Mouse (Mus musculus) bone marrow, adult 2 months (tissue): ENCODE measurements around the gene Sqstm1. TPM values are rescaled to one million over a fixed set of nuclear protein-coding genes. Genes with fewer than 3 reads are reported as not detected.

Source experiments
- H3K27ac ChIP-seq: fragments of 200-500 bp; 2 replicates; pipeline ENCODE4 v1.5.1; 2012; ENCODE audit warnings: low read depth, mild to moderate bottlenecking, control low read depth, inconsistent platforms, low read length; ENCODE audit not compliant: control insufficient read depth, poor library complexity, insufficient read depth
- H3K4me1 ChIP-seq: fragments of 200-500 bp; 2 replicates; pipeline ENCODE4 v1.6.1; 2011; ENCODE audit warnings: low read length; ENCODE audit not compliant: control insufficient read depth, insufficient read depth
- H3K4me3 ChIP-seq: fragments of 200-500 bp; replicated peaks from 2 replicates; pipeline ENCODE3; 2011; ENCODE audit warnings: mild to moderate bottlenecking, low read depth, low read length, control low read depth; ENCODE audit not compliant: control insufficient read depth
- CTCF ChIP-seq: fragments of 200-500 bp; IDR thresholded peaks from 2 replicates; pipeline ENCODE4 v1.5.1; 2011; ENCODE audit warnings: low read length, control low read depth; ENCODE audit not compliant: control insufficient read depth, insufficient read depth
- POLR2A ChIP-seq: fragments of 200-500 bp; IDR thresholded peaks from 2 replicates; pipeline ENCODE4 v1.6.1; 2011; ENCODE audit warnings: low read depth, mild to moderate bottlenecking, control low read depth, low read length, borderline replicate concordance; ENCODE audit not compliant: control insufficient read depth
- WGBS: fragments of 180-500 bp; shearing (Covaris S2); methylation state at CpG from one replicate; pipeline ENCODE4 v1.1.7; 2018; 5-methylcytosine and 5-hydroxymethylcytosine counted together
- polyA plus RNA-seq: library from polyadenylated mRNA; stranded (reverse); fragments of >200 nt; gene quantifications from 2 replicates; pipeline ENCODE4 v1.2.4, GENCODE M21; 2011; ENCODE audit warnings: low replicate concordance; ENCODE audit not compliant: missing spikeins, insufficient read depth, insufficient read length

Gene Sqstm1
- polyA plus RNA-seq, 1 experiment, result 172 TPM

DNA sequence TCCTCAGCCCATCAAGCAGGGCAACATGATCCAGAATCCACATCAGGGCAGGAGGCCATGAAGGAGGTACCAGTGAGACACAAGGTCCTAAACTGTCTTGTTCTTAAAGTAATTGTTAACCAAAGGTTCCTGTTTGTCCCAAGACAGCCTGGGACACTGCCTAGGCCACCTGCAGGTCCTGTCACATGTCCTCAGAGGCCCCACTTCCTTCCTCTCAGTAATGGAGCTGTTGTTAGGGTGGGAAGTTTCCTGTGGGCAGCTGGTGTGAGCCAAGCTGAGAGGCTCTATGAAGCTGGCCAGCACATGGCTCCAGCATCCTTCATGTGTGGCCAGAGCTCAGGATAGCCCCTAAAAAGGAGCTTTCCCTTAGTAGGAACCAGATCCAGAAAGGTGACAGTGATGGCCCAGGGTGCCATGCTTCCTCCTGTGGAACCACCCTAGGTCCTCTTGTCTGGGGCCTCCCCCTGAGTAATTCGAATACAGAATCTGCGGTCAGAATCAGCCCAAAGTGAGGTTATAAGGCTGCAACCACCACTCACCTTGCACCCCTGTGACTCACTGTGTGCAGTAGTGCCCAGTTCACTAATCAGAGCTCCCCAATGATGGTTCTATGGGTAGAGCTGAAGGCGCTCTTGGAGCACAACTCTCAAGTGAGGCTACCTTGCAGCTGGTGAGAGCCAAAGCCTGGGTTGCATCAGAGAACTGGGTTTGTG, 48.1 kb downstream of the Sqstm1 start:
- Histone ChIP-seq H3K4me1 (peaks cover 8% of the 10 kb centered on the region), H3K27ac (peak overlapping the region; percentile 7), H3K4me3 (no peak overlapping the region)
- no peak for TF ChIP-seq CTCF
- no peak for TF ChIP-seq POLR2A
- 82% methylated on average over 3 of the region's 3 CpGs for WGBS

GRCm38 (mm10) chr11:50161578-50162304, 48.9 kb downstream of the Sqstm1 start:
- 62% methylated on average over 10 of the region's 10 CpGs for WGBS
- TF ChIP-seq POLR2A (peak; percentile 33; the same call in 1 of the 2 replicates), CTCF (peak; percentile 98)
- Histone ChIP-seq H3K27ac (peak overlapping the region; percentile 7), H3K4me1 (peaks cover 8% of the 10 kb centered on the region), H3K4me3 (no peak overlapping the region)

DNA sequence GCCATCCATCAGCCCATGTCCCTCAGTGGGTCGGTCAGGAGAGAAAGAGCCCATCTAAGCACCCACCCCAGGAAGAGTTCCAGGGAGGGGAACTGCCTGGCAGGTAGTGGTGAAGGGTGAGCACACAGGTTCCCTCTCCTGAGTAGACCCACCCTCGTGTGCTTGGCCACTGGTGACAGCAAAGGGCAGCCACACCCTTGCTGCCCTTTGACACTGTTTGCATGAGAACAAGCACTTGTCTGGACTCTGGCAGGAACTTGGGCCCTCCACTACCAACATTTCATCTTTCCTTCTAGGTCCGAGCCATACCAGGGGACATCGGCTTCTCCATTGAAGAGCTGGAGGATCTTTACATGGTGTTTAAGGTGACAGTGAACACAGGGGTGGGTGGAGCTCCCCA, 51.3 kb downstream of the Sqstm1 start:
- Histone ChIP-seq H3K4me3 (no peak overlapping the region), H3K27ac (no peak overlapping the region), H3K4me1 (peaks cover 8% of the 10 kb centered on the region)
- WGBS, result 83% methylated on average over 4 of the region's 4 CpGs
- TF ChIP-seq CTCF (no peak), POLR2A (no peak)

DNA sequence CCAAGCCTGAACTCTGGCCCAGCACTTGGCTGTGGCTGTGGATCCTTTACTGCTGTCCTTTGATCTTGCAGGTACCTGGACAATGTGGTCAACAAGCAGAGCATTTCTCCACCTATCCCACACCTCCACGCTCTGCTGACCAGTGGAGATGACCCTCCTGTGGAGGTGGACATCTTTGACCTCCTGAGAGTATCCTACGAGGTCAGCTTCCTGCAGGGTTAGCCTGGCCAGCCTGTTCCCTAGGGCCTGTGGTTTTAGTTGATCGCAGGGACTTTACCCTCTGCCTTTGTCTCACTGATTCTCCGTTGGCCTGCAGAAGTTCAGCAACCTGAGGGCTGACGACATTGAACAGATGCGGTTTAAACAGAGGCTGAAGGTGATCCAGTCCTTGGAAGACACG, 52.3 kb downstream of the Sqstm1 start:
- no peak overlapping the region for H3K27ac ChIP-seq
- H3K4me1 ChIP-seq, result peaks cover 8% of the 10 kb centered on the region
- H3K4me3 ChIP-seq, result no peak overlapping the region
- TF ChIP-seq POLR2A, result no peak
- no peak for TF ChIP-seq CTCF
- WGBS, result 88% methylated on average over 7 of the region's 7 CpGs

- Histone ChIP-seq H3K4me3 (no peak overlapping the region), H3K4me1 (peaks cover under 1% of the 10 kb centered on the region; the same call in 1 of the 2 replicates), H3K27ac (no peak overlapping the region; the same call in 1 of the 2 replicates)
- no peak for TF ChIP-seq POLR2A
- no peak for TF ChIP-seq CTCF
- WGBS, result 89% methylated on average over 16 of the region's 16 CpGs
Observed at GRCm38 (mm10) chr11:50156725-50157258, 53.8 kb downstream of the Sqstm1 start.

DNA sequence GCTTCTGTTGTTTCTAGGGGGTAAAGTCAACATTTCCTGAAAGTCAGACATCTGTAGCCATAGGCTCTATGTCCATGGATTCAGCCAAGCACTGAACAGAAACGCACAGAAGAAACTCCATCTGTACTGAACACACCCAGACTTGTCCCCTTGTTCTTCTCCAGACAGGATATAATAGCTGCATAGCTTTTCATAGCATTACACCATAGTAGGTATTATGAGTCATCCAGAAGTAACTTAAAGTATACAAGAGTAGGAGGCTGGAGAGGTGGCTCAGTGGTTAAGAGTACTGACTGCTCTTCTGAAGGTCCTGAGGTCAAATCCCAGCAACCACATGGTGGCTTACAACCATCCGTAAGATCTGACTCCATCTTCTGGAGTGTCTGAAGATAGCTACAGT, 54.8 kb downstream of the Sqstm1 start:
- no peak overlapping the region for H3K4me3 ChIP-seq
- H3K27ac ChIP-seq, result no peak overlapping the region
- WGBS, result 93% methylated on average over 2 of the region's 2 CpGs
- no peaks in the 10 kb centered on the region for H3K4me1 ChIP-seq
- TF ChIP-seq CTCF, result no peak
- no peak for TF ChIP-seq POLR2A

DNA sequence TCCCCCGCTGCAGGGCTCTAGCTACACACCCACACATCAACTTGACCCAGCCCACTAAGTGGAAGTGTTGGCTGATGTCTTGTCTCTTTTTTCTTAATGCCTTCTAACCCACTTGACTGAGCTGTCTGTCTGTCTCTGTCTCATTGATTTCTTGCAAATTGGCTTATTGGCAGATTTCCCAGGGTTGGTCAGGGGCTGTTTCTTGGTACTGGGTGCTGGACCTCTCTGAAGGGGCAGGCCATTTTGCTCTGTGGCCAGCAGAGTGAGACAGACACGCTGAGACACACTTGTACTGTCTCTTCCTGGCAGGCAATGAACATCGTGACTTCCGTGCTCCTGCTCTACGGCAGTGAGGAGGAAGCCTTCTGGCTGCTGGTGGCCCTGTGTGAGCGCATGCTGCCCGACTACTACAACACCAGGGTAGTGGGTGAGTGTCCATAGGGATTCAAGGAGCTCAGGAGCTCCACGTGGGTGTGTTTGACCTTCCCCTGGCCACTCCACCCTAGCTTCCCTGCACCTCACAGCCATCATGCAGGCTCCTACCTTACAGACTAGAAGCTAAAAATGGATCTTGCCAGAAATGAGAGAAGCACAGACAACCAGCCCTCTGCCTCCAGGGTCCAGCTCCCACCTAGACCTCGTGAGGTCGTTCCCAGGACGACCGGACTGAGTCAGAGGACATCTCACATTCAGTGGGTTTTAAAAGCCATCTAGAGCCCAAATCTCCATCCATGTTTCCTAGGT, 55.7 kb downstream of the Sqstm1 start:
- TF ChIP-seq POLR2A (no peak), CTCF (no peak)
- 83% methylated on average over 12 of the region's 12 CpGs for WGBS

GRCm38 (mm10) chr11:50154166-50154565, 56.5 kb downstream of the Sqstm1 start:
- H3K27ac ChIP-seq, result no peak overlapping the region
- WGBS, result 76% methylated on average over 9 of the region's 9 CpGs
- H3K4me1 ChIP-seq, result peaks cover 2% of the 10 kb centered on the region; the same call in 1 of the 2 replicates
- no peak overlapping the region for H3K4me3 ChIP-seq
- TF ChIP-seq POLR2A (no peak), CTCF (no peak)

More for the DNA sequence above, 55.7 kb downstream of the Sqstm1 start:
- Histone ChIP-seq H3K4me1 (no peaks in the 10 kb centered on the region), H3K4me3 (no peak overlapping the region), H3K27ac (no peak overlapping the region)
